ENCODE assay signal across 10 mouse cellular contexts in genomic region chr8:88285469-88286356, GRCm38 (mm10). TPM values are rescaled to one million over a fixed set of nuclear protein-coding genes. Genes with fewer than 3 reads are reported as not detected.
DNase-seq lines count a peak whose midpoint lies in the region; ATAC-seq and TF ChIP-seq lines count a peak whose summit lies in the region.
"Had no signal": no experiment of that assay in that cellular context is flagged by ENCODE, and none has a peak within 500 bp of the region (broad histone marks: within the 10 kb centered on the region; RNA-seq: fewer than 3 reads in every experiment).

No protein-coding gene starts in this region.

- H3K27me3 ChIP-seq in intestine, postnatal 0 days (replicated peaks; ENCODE audit: control insufficient read depth, insufficient read depth, low read length) = no peaks in the 10 kb centered on the region
- no peaks in the 10 kb centered on the region for H3K27me3 ChIP-seq in intestine, embryonic 16.5 days (replicated peaks; ENCODE audit: control insufficient read depth, insufficient read depth, low read length)
- no peaks in the 10 kb centered on the region for H3K27me3 ChIP-seq in G1E (ENCODE audit: insufficient read depth, low read length)
- H3K27me3 ChIP-seq in liver, postnatal 0 days (ENCODE audit: insufficient read depth, low read length) = no peaks in the 10 kb centered on the region

- no peak overlapping the region for H3K4me2 ChIP-seq in intestine, postnatal 0 days (replicated peaks; ENCODE audit: low read depth)
- no peak overlapping the region for H3K4me2 ChIP-seq in intestine, embryonic 16.5 days (ENCODE audit: low read depth, low read length)
- H3K4me2 ChIP-seq in liver, postnatal 0 days (ENCODE audit: low read depth, low read length) = no peak overlapping the region
- H3K4me2 ChIP-seq: lung, embryonic 14.5 days had no signal

- no peak overlapping the region for H3K4me3 ChIP-seq in intestine, postnatal 0 days (ENCODE audit: low read depth, low read length)
- no peak overlapping the region for H3K4me3 ChIP-seq in intestine, embryonic 16.5 days (ENCODE audit: low read length)
- peak overlapping the region; percentile 49; the same call in 1 of the 2 replicates for H3K4me3 ChIP-seq in G1E (ENCODE audit: low read depth, low read length)
- no peak overlapping the region for H3K4me3 ChIP-seq in liver, postnatal 0 days (ENCODE audit: low read depth, low read length)

- no peak for TF ChIP-seq EP300 in liver, postnatal 0 days (IDR thresholded peaks at IDR 0.05; ENCODE audit: low read depth)

- no peak for ATAC-seq in intestine, postnatal 0 days
- ATAC-seq in intestine, embryonic 16.5 days = no peak
- no peak for ATAC-seq in G1E (ENCODE audit: extremely low read depth, insufficient number of reproducible peaks, low FRiP score, poor library complexity, severe bottlenecking)
- no peak for ATAC-seq in liver, postnatal 0 days
- ATAC-seq: hindbrain, postnatal 0 days had no signal

- H3K9me3 ChIP-seq in intestine, postnatal 0 days (ENCODE audit: control insufficient read depth) = no peaks in the 10 kb centered on the region
- H3K9me3 ChIP-seq in intestine, embryonic 16.5 days (ENCODE audit: control insufficient read depth, low read length) = no peaks in the 10 kb centered on the region
- no peaks in the 10 kb centered on the region for H3K9me3 ChIP-seq in G1E (replicated peaks)
- H3K9me3 ChIP-seq in liver, postnatal 0 days (ENCODE audit: low read length) = no peaks in the 10 kb centered on the region

- TF ChIP-seq CTCF in intestine, postnatal 0 days (IDR thresholded peaks at IDR 0.05; ENCODE audit: low read depth) = peak; percentile 47
- 0 out of 2 replicates have a peak, but pooled peaks have one; percentile 11 for TF ChIP-seq CTCF in G1E (IDR thresholded peaks at IDR 0.05; ENCODE audit: low read depth, low read length)
- TF ChIP-seq CTCF in liver, postnatal 0 days (IDR thresholded peaks at IDR 0.05; ENCODE audit: low read depth) = peak; percentile 58

- intact Hi-C loops in left cerebral cortex, postnatal 36 days (cut with DNase I) = no loop called here
- intact Hi-C loops in left cerebral cortex, postnatal 25 days (cut with DNase I) = no loop called here

- no peak overlapping the region for H3K9ac ChIP-seq in intestine, postnatal 0 days (ENCODE audit: low read depth, low read length)
- no peak overlapping the region for H3K9ac ChIP-seq in intestine, embryonic 16.5 days (ENCODE audit: low read depth, low read length)
- no peak overlapping the region for H3K9ac ChIP-seq in liver, postnatal 0 days (replicated peaks)
- H3K9ac ChIP-seq: lung, embryonic 14.5 days had no signal

- 85% methylated on average over 7 of the region's 8 CpGs for WGBS in intestine, postnatal 0 days
- 83% methylated on average over 8 of the region's 8 CpGs for WGBS in intestine, embryonic 16.5 days
- 70% methylated on average over 8 of the region's 8 CpGs for WGBS in liver, postnatal 0 days (ENCODE audit: insufficient replicate concordance)

- no peaks in the 10 kb centered on the region for H3K4me1 ChIP-seq in intestine, postnatal 0 days (replicated peaks; ENCODE audit: control insufficient read depth, insufficient read depth, low read length)
- H3K4me1 ChIP-seq in intestine, embryonic 16.5 days (ENCODE audit: control insufficient read depth, insufficient read depth, low read length) = peaks cover 7% of the 10 kb centered on the region; the same call in 1 of the 2 replicates
- peaks cover 88% of the 10 kb centered on the region for H3K4me1 ChIP-seq in G1E (ENCODE audit: insufficient read depth, low read depth, low read length)
- peaks cover 39% of the 10 kb centered on the region for H3K4me1 ChIP-seq in liver, postnatal 0 days (ENCODE audit: insufficient read depth)

- H3K27ac ChIP-seq in intestine, postnatal 0 days (ENCODE audit: low read depth, low read length) = no peak overlapping the region
- no peak overlapping the region for H3K27ac ChIP-seq in intestine, embryonic 16.5 days (ENCODE audit: low read length)
- H3K27ac ChIP-seq in liver, postnatal 0 days (ENCODE audit: low read depth) = no peak overlapping the region
- H3K27ac ChIP-seq: hindbrain, postnatal 0 days had no signal

- no peaks in the 10 kb centered on the region for H3K36me3 ChIP-seq in intestine, postnatal 0 days (ENCODE audit: control insufficient read depth, insufficient read depth)
- no peaks in the 10 kb centered on the region for H3K36me3 ChIP-seq in intestine, embryonic 16.5 days (ENCODE audit: control insufficient read depth, insufficient read depth, low read length)
- peaks cover 78% of the 10 kb centered on the region for H3K36me3 ChIP-seq in G1E (replicated peaks)
- no peaks in the 10 kb centered on the region for H3K36me3 ChIP-seq in liver, postnatal 0 days (replicated peaks; ENCODE audit: insufficient read depth, low read length)

- DNase-seq in A20 (ENCODE audit: low read depth, low spot score) (peak; percentile 33), G1E (ENCODE audit: low spot score) (no peak)
- peak; percentile 48 for DNase-seq in liver, postnatal 0 days
- no peak for DNase-seq in cerebellum, adult 11-12 months
- no peak for DNase-seq in left cerebral cortex, postnatal 36 days (ENCODE audit: low spot score in 2 of 2)
- no peak for DNase-seq in left cerebral cortex, postnatal 25 days (ENCODE audit: low spot score in 2 of 2)

RNA-seq across cellular contexts. Expression of gene Adcy7, which starts 13.5 kb away (rescaled TPM):
- 2.3 and 3.4 TPM in 2 replicates for polyA plus RNA-seq in intestine, postnatal 0 days (2015; fragmentation: Nextera tagmentation; extraction: Ambion mirVana)
- 2.7 and 2.9 TPM in 2 replicates for polyA plus RNA-seq in intestine, embryonic 16.5 days (2015; fragmentation: Nextera tagmentation; extraction: Ambion mirVana)
- total RNA-seq in G1E (2014; fragmentation: Nextera tagmentation) (95.9 and 117 TPM in 2 replicates), G1E (2017) (129 and 140 TPM in 2 replicates)
- 69.8 and 70.0 TPM in 2 replicates for polyA plus RNA-seq in G1E (2012)
- 8.1 and 8.4 TPM in 2 replicates for polyA plus RNA-seq in liver, postnatal 0 days (2015; fragmentation: Nextera tagmentation; extraction: Ambion mirVana)
- total RNA-seq in left cerebral cortex, postnatal 36 days (2021) = 1 to 10 TPM; 4.7 TPM
- total RNA-seq in left cerebral cortex, postnatal 25 days (2021) = 1 to 10 TPM; 3.5 to 5.2 TPM

Comparison
In these comparisons a context has a peak if more than half of its experiments do, and no peak if none do; other contexts are left out.
1. DNase-seq: peak in A20 (single experiment) and liver, postnatal 0 days (single experiment); none in G1E (single experiment), cerebellum, adult 11-12 months (single experiment), left cerebral cortex, postnatal 36 days (0 of 2) and left cerebral cortex, postnatal 25 days (0 of 2).
2. Peak in every context shown above with its lines, with median percentiles within 50 percentile points of each other: CTCF ChIP-seq.